Mouse (Mus musculus) c-Kit-positive CD71-positive TER-119-negative erythroid progenitor cells, embryonic 14.5 days (primary cell): Measurements from ENCODE around the gene Sept10.
"Not testable (repeated sequence)": the region's sequence is repeated elsewhere in the genome, so short reads cannot be mapped to it uniquely, and the experiment has no call there.

Source experiments
- DNase-seq: peaks from one replicate; pipeline ENCODE4 v3.0.0-alpha.2; 2013; ENCODE audit warnings: low read depth

Gene Sept10

DNA sequence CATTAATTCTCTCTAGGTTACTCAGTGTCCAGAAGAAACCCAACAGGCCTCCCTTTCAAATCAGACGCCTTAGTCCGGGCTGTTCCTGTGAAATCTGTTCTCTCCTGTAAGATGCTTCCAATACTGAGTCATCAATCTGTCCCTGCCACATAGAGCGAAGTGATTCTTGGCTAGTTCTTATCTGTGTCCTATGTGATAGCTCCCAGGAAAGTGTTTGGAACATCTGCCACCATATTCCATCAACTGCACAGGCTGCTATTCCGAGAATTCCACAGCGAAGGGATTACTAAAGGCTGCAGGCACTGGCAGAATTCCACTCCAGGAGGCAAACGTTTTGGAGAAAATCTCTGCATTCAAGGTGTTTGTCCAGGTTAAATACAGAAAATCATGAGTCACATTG lies 94.0 kb downstream of the Sept10 start:
- DNase-seq: no peak

DNA sequence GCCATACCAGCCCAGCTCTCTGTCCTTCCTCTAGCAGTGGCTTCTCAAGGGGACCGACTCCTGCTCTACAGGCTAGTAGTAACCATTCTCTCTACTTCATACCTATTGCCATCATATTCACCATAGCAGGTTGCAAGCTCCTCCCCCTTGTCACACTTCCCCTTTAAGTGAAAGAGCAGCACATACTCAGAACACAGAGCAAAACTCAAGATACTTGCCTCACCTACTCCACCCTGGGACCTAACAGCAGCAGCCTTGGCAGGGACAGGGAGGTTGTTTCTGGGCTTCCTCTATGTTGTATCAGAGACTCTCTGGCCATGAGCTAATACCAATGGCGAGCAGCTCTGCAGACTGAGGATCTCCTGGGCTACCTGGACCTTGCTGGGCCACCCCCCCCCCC lies 96.2 kb downstream of the Sept10 start:
- DNase-seq: no peak

DNA sequence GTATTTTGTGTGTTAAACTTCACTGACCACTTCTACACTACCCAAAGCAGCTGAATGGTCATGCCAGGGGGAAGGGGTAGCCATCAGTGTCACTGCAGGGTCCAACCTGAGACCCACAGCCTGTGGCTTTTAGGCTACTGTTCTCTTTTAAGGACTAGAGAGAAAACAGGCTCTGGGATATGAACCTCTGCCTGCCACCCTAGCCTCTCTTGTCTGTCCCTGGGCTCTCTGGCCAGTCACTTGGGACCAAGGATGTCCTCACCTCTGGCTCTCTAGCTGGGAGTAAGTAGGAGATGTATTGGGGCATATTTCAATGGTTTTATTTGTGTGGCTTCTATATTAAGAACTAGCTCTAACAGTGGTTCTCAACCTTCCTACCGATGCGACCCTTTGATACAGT lies 101.8 kb downstream of the Sept10 start:
- no peak for DNase-seq

DNA sequence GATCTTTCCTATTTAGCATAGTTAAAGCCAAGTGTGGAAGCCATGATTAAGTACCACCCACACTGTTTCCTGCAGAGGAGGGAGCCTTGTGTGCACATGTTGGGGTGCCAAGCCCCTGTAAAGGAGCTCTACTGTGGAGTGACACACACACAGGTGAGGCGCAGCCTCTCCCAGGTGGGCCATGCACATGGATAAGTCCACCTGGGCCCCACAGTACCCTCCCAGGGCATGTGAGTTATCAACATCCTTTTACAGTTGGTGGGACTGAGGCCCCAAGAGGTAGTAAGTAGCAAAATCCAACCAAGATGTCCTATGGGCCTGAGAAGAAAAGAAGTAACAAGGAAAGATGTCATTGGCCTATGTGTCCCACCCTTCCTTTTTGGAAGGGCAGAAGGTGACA lies 102.6 kb downstream of the Sept10 start:
- no peak for DNase-seq

DNA sequence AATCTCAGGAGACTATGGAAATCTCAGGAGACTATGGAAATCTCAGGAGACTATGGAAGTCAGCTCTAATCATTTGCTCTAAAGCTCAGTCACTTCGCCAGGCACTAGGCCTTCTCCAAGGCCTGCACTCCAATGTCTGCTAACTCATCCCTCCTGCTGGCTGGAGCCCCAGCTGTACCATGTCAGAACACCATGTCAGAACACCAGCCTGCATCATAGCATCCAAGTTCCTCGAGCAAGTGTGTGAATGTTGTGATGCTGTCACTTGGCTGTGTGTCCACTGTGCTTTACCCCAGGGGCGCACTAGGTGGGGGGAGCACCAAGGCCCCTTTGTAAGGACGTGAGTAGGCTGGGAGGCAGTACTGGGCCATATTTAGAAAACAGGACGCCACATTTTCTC lies 104.1 kb downstream of the Sept10 start:
- DNase-seq: no peak

DNA sequence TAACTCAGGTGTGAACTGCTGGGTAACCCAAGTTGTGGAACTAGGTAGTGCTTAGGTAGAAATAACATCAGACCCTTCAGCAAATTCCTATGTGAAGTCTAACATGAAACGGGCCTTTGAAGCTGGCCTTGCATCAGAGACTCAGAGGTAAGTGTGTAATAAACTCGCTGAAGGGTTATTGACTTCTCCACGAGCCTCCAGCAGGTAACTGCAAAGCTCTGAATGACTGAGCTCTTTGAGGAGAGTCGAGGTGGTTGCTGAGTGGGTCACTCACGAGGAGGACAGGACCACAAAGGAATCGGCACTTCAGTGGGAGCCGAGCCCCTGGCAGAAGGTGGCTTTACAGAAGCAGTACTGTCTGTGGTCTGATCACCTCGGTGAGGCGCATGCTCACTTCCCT lies 105.3 kb downstream of the Sept10 start:
- DNase-seq: no peak

DNA sequence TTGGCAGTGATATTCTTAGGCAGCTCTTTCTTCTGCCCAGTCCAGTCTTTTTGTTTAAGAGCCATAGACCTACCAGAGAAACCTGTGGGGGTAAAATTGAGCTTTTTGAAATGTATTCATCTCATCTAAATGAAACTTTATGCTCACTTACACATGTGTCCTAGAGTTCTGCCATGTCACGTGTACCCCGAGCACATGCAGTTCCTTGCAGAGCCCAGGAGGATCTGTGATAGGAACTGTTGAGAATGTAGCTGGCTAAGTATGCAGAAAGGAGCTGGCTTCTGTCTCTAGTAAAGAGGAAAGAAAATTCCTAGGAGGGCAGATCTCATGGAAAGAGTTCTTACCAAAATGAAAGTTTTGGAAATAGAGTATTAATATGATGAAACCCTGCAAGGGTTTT lies 106.0 kb downstream of the Sept10 start:
- DNase-seq: no peak

DNA sequence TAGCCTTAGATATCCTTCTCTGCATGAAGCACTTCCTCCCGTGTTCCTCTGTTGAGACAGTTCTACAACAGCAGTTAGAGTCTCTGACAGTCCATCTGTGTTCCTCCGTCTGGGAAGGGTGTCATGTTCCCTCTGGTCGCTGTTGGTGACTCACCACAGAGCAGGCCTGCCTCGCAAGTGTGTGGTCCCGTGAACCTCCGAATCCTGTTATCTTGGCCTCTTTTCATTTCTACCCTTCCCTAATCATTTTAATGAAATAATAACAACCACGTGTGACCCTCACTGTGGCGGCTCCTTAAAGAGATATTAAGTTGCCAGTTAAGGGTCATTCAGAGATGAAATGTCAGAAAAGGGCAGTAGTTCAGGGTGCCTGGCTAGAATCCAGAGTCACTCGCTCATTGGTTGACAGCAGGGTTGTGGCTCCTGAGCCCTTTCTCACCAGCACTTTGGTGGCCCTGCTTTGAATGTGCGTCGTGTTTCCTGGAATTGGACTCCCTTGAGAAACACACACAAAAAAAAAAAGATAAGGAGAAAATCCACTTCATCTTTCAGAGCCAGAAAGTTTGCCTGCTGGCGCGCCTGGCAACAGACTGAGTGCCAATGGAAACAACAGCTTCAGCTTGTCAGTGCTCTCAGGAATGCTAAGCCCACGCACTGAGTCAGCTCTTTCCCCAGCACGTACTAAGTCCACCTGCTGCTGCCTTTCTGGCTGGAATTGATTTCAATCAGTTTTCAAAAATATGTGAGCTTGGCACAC lies 106.9 kb downstream of the Sept10 start:
- DNase-seq: no peak

DNA sequence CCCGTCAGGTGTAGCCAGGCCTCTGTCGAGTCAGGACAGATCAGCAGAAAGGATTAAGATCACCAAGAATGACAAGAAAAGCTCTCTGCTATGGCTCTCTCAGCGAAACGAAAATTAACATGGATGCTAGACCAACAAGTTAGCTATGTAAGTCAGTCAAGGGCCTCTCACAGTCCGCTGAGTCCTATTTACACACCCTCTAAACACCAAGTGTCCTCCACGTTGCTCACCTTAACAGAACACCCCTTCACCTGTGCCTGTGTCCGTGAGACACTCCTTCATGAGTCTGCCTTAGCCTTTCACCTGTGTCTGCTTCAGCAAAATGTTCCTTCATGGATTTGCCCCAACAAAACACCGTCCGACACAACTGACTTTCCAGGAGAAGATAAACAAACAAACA lies 108.3 kb downstream of the Sept10 start:
- DNase-seq: no peak

DNA sequence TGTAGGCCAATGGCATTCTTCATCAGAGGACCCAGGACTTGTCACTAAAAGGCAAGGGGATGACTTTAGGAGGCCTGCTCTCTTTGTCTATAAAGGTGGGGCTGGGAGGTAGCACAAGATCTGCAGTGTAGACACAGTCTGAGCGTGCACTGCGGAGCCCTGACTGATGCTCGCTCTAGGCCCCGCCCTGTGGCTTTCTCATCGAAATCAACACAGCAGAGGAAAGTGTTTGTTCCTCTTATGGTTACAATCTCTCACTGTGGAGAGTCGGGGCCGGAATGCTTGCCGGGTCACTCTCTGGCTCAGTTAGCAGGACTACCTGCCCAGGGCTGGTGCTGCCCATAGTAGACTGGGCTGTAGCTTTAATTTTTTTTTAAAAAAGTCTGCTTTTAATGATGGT lies 108.9 kb downstream of the Sept10 start:
- DNase-seq: no peak

DNA sequence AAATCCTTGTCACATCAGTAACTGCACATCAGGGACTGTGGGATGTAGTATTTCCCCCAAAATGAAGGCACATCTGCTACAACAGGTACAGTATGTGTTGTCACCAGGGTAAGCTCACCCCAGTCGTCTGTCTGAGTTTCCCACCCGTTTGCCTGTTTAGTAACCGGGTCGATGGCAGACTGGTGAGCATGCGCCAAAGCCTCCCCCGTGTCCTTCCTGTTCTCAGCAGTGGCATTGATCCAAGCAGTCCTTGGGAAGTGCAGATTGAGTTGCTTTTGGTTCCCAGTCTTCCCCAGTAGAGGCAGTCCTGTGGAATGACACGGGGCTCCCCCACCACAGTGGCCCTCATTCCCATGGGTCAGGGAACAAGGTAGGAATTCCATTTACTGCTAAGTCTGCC lies 111.3 kb downstream of the Sept10 start:
- DNase-seq: no peak

DNA sequence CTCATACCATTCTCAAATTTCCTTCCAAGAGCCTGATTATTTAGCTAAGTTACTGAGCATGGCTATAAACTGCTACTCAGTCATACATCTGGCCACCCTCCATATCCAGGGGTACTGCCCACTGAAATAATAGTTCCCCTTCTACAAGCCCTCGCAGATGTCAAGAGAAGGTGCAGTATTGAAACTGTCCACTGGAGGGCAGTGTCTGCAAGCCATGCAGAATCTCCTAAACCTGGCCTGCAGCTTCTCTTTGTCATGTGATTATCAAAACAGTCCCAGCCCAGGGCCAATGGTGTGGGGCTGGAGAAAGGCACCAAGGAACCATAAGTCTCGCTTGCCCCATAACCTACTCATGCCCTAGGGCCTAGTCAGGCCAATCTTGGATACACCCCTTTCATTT lies 112.6 kb downstream of the Sept10 start:
- DNase-seq: peak; percentile 50

DNA sequence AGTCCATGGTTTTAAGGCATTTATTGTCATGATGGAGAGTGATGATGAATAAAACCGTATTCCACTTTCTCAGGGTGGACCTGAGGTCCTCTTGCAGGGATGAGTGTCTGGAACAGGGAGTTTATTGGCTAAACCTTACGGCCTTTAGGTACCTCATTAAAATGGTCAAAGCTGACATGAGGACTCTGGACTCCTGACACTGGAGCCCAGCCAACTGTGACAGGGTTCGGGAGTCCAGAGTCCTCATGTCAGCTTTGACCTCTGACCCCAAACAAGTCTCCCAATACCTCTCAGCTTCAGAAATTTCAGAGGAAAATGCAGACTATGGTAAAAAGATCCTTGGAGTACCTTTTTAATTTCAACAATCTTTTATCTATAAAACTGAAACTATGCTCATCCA lies 115.0 kb downstream of the Sept10 start:
- DNase-seq: no peak

DNA sequence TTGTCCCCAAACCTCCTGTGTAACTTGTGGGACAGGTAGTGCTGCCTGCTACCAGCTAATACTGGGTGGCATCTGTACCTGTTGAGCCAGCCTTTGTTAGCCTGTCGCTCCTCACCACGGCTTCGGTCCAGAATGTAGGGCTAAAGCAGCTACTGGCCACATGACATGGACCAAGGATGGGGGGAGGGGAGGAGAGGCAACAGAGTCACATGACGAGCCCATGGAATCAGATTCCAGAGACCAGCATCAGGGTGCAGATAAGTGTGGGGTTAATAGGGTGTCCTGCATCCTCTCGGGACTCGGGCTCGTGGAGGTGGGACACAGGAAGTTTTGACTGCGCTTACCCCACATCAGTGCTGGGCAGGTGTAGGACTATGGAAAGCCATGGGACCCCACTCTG lies 115.8 kb downstream of the Sept10 start:
- DNase-seq: no peak

DNA sequence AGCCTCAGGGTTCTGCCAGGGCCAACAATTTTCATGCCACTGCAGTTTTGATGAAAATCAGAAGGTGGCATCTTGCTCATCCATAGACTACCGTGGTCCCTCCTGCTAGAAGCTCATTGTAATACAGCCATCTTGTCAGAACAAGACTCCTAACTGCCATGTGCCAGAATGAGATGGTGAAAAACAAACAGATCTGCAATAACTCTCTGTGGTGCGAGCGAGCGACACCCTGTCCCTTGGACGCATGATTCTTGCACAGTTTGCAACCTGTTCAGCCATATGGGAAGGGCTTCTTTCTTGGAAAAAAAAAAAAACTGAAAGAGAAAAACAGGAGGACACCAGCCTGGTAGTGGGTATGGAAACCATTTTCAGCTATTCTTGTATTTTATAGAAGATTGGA lies 117.0 kb downstream of the Sept10 start:
- no peak for DNase-seq

DNA sequence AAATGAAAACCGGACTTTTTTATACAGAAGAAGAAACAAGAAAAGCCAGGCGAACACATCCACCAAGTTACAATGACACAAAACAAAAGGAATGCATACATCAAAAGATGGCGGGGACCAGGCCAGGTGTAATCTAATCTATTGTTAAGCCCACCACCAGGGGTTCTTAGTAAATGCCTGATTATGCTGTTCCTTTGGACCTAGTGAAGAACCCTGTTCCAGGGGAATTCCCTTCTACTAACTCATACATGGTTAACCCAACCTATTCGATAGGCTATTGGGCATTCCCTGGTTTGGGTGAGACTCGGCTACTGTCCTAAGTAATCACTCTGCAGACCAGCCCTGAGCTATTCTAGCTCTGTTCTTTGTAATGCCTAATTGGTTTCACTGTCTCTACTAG lies 118.6 kb downstream of the Sept10 start:
- not testable (repeated sequence) for DNase-seq

DNA sequence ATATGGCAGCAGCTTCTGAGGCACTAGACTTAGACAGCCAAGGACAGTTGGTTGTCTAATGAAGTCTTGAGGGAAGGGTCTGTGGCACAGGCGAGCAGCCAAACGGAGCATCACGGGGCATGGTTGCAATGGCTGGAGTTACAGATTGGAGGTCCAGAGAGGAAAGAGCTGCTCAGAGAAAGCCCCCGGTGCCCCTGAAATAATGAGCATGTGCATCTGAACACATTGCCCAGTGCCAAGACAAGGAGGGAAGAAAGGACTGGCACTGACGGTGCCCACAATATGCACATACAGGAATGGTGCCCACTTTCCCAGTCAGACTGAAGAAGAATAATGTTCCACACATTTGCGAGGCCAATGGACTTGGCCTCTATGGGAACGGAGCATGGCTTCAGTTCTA lies 129.7 kb downstream of the Sept10 start:
- DNase-seq: no peak
